Mouse (Mus musculus) olfactory bulb, adult 2 months (tissue): Measurements from ENCODE around the gene P2ry6.

Experiments used
- CTCF ChIP-seq: fragments of 200-500 bp; IDR thresholded peaks from 2 replicates; pipeline ENCODE4 v1.5.1; 2012; ENCODE audit warnings: low read depth, mild to moderate bottlenecking, low read length, moderate library complexity; ENCODE audit not compliant: insufficient read depth
- POLR2A ChIP-seq: fragments of 200-500 bp; IDR thresholded peaks from 2 replicates; pipeline ENCODE4 v1.6.1; 2012; ENCODE audit warnings: mild to moderate bottlenecking, low read depth, low read length, moderate library complexity; ENCODE audit not compliant: insufficient read depth

DNA sequence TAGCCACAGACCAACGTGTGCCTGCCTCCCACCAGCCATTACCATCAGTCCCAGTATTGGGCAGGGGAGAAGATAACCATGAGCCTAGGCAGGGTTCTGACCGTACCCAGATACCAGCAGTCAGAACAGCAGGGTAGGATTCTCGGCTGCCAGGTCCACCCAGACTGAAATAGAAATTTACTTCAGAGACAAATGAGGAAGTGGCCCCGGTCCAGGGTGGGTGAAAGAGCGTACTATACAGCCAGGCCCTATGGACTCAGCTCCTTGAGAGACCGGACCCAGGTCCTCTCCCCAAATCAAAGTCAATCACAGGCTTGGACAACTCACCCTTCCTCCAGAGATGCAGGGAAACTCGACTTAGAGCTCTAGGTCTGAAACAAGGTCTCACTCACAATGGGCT lies 13.3 kb downstream of the P2ry6 start:
- TF ChIP-seq CTCF (no peak), POLR2A (no peak)
